Mouse (Mus musculus) embryonic facial prominence, embryonic 12.5 days (tissue): ENCODE data around the gene C3ar1. TPM values are rescaled to one million over a fixed set of nuclear protein-coding genes. Genes with fewer than 3 reads are reported as not detected.

Source experiments
- ATAC-seq: fragments of 200-750 bp; cut with Nextera tagmentation; 2 replicates; pipeline ENCODE4 v1.8.0; 2017; ENCODE audit not compliant: insufficient number of reproducible peaks, insufficient read depth, low FRiP score, low TSS enrichment
- H3K27ac ChIP-seq: fragments of 300-500 bp; sonication (generic); 2 replicates; pipeline ENCODE4 v1.5.1; 2016; ENCODE audit warnings: mild to moderate bottlenecking
- H3K27me3 ChIP-seq: fragments of 300-500 bp; sonication (generic); 2 replicates; pipeline ENCODE4 v1.6.1; 2016; ENCODE audit warnings: mild to moderate bottlenecking, moderate library complexity
- H3K36me3 ChIP-seq: fragments of 300-500 bp; sonication (generic); 2 replicates; pipeline ENCODE4 v1.6.1; 2016; ENCODE audit warnings: mild to moderate bottlenecking
- H3K4me1 ChIP-seq: fragments of 300-500 bp; sonication (generic); 2 replicates; pipeline ENCODE4 v1.6.1; 2016
- H3K4me2 ChIP-seq: fragments of 300-500 bp; sonication (generic); replicated peaks from 2 replicates; pipeline ENCODE4 v1.6.1; 2016; ENCODE audit warnings: mild to moderate bottlenecking, moderate library complexity
- H3K4me3 ChIP-seq: fragments of 300-500 bp; sonication (generic); 2 replicates; pipeline ENCODE4 v1.5.1; 2016; ENCODE audit warnings: mild to moderate bottlenecking
- H3K9ac ChIP-seq: fragments of 300-500 bp; sonication (generic); 2 replicates; pipeline ENCODE4 v1.6.1; 2016; ENCODE audit warnings: mild to moderate bottlenecking, moderate library complexity
- H3K9me3 ChIP-seq: fragments of 300-500 bp; sonication (generic); 2 replicates; pipeline ENCODE4 v1.6.1; 2016; ENCODE audit warnings: mild to moderate bottlenecking, moderate library complexity
- WGBS: fragments of 180-500 bp; shearing (Covaris S2); methylation state at CpG from one replicate; pipeline ENCODE4 v1.1.7; 2016; 5-methylcytosine and 5-hydroxymethylcytosine counted together
- microRNA-seq: library from miRNA; unstranded; fragments of <30 nt; microRNA quantifications from one replicate; pipeline ENCODE4, GENCODE M21; 2017
- polyA plus RNA-seq: library from polyadenylated mRNA; unstranded; fragments of >200 nt; fragmentation: Nextera tagmentation; extraction: Ambion mirVana; gene quantifications from 2 replicates; pipeline ENCODE4 v1.2.1, GENCODE M21; 2016

The C3ar1 gene
- polyA plus RNA-seq, 1 experiment from 2014 or later = 2.5 TPM

GRCm38 (mm10) chr6:122810615-122811279 lies 45.2 kb downstream of the C3ar1 start:
- Histone ChIP-seq H3K4me3 (peak overlapping the region; percentile 70), H3K4me2 (peak overlapping the region; percentile 59), H3K9ac (peak overlapping the region; percentile 75), H3K36me3 (no peaks in the 10 kb centered on the region), H3K27me3 (no peaks in the 10 kb centered on the region), H3K4me1 (peaks cover 5% of the 10 kb centered on the region), H3K9me3 (no peaks in the 10 kb centered on the region), H3K27ac (peak overlapping the region; percentile 100)
- under 1% methylated on average over 30 of the region's 30 CpGs for WGBS
- peak; percentile 100 for ATAC-seq

GRCm38 (mm10) chr6:122810022-122810614 lies 45.8 kb downstream of the C3ar1 start:
- Histone ChIP-seq H3K9me3 (no peaks in the 10 kb centered on the region), H3K4me1 (peaks cover 5% of the 10 kb centered on the region), H3K27me3 (no peaks in the 10 kb centered on the region), H3K27ac (peak overlapping the region; percentile 100), H3K36me3 (no peaks in the 10 kb centered on the region), H3K4me3 (peak overlapping the region; percentile 70), H3K9ac (peak overlapping the region; percentile 48), H3K4me2 (peak overlapping the region; percentile 59)
- under 1% methylated on average over 11 of the region's 11 CpGs for WGBS
- no peak for ATAC-seq

- no peaks in the 10 kb centered on the region for H3K36me3 ChIP-seq
- WGBS = 29% methylated on average over 5 of the region's 5 CpGs
- no peak for ATAC-seq
Measured at GRCm38 (mm10) chr6:122804418-122804817, 51.5 kb downstream of the C3ar1 start.

GRCm38 (mm10) chr6:122801801-122802514 lies 54.0 kb downstream of the C3ar1 start:
- 2% methylated on average over 34 of the region's 34 CpGs for WGBS
- ATAC-seq = peak; percentile 52; the same call in 1 of the 2 replicates
- H3K36me3 ChIP-seq = no peaks in the 10 kb centered on the region
- H3K27ac ChIP-seq = no peak overlapping the region
- no peaks in the 10 kb centered on the region for H3K9me3 ChIP-seq
- H3K9ac ChIP-seq = peak overlapping the region; percentile 63
- peak overlapping the region; percentile 96 for H3K4me2 ChIP-seq
- H3K27me3 ChIP-seq = peaks cover 15% of the 10 kb centered on the region
- peaks cover 5% of the 10 kb centered on the region; the same call in 1 of the 2 replicates for H3K4me1 ChIP-seq
- H3K4me3 ChIP-seq = peak overlapping the region; percentile 54

More at GRCm38 (mm10) chr6:122804418-122804817, 51.5 kb downstream of the C3ar1 start:
- Histone ChIP-seq H3K4me3 (no peak overlapping the region), H3K4me1 (peaks cover 5% of the 10 kb centered on the region; the same call in 1 of the 2 replicates), H3K27me3 (peaks cover 15% of the 10 kb centered on the region), H3K4me2 (no peak overlapping the region), H3K9me3 (no peaks in the 10 kb centered on the region), H3K9ac (no peak overlapping the region), H3K27ac (no peak overlapping the region)

- Histone ChIP-seq H3K27me3 (peaks cover 15% of the 10 kb centered on the region), H3K9ac (peak within 1 kb of the TSS; percentile 63), H3K4me2 (peak within 1 kb of the TSS; percentile 96), H3K4me3 (peak within 1 kb of the TSS; percentile 54), H3K36me3 (no peaks in the 10 kb centered on the region), H3K27ac (no peak within 1 kb of the TSS), H3K4me1 (peaks cover 5% of the 10 kb centered on the region; the same call in 1 of the 2 replicates), H3K9me3 (no peaks in the 10 kb centered on the region)
- WGBS = under 1% methylated on average over 46 of the region's 46 CpGs
- no peak for ATAC-seq
Measured at GRCm38 (mm10) chr6:122801301-122801800, 54.6 kb downstream of the C3ar1 start, which contains the start of gene Slc2a3. Gene Slc2a3 (minus strand): TSS chr6:122801640.

- Histone ChIP-seq H3K36me3 (no peaks in the 10 kb centered on the region), H3K27ac (no peak overlapping the region), H3K4me1 (peaks cover 5% of the 10 kb centered on the region; the same call in 1 of the 2 replicates), H3K9ac (peak overlapping the region; percentile 63; the same call in 1 of the 2 replicates), H3K9me3 (no peaks in the 10 kb centered on the region), H3K4me3 (peak overlapping the region; percentile 54), H3K4me2 (peak overlapping the region; percentile 96), H3K27me3 (peaks cover 15% of the 10 kb centered on the region)
- WGBS = 39% methylated on average over 10 of the region's 10 CpGs
- ATAC-seq = no peak
Measured at GRCm38 (mm10) chr6:122800640-122801300, 55.2 kb downstream of the C3ar1 start.

Small RNAs within 50 kb of the gene (microRNA-seq; reads per million reads assigned to microRNA genes)
- gene Mir7231 = not detected

Other genes with a start within 250 kb of the C3ar1 start
- 0.14 TPM in 1 of 2 replicates, not detected in the other for gene Gdf3, start 246.1 kb downstream of the C3ar1 start, polyA plus RNA-seq
- 0.34 TPM in 1 of 2 replicates, not detected in the other for gene Dppa3, start 229.8 kb downstream of the C3ar1 start, polyA plus RNA-seq
- 0.33 and 0.59 TPM in 2 replicates for gene Nanog, start 148.7 kb downstream of the C3ar1 start, polyA plus RNA-seq
- 31.5 and 32.7 TPM in 2 replicates for gene Slc2a3, start 54.5 kb downstream of the C3ar1 start, polyA plus RNA-seq
- 6.7 TPM in 2 replicates for gene Foxj2, start 36.2 kb downstream of the C3ar1 start, polyA plus RNA-seq
- 59.6 and 65.4 TPM in 2 replicates for gene Necap1, start 18.3 kb upstream of the C3ar1 start, polyA plus RNA-seq
- 0.90 and 0.93 TPM in 2 replicates for gene Clec4a1, start 65.7 kb upstream of the C3ar1 start, polyA plus RNA-seq
- gene Clec4a3, start 96.4 kb upstream of the C3ar1 start, polyA plus RNA-seq = 0.50 and 0.79 TPM in 2 replicates
- not detected in 2 replicates for gene Clec4a4, start 134.2 kb upstream of the C3ar1 start, polyA plus RNA-seq
- gene Clec4b1, start 193.8 kb upstream of the C3ar1 start, polyA plus RNA-seq = not detected in 2 replicates